Mouse (Mus musculus): ENCODE data around the gene Stil.
"Not testable (repeated sequence)": the region's sequence is repeated elsewhere in the genome, so short reads cannot be mapped to it uniquely, and the experiment has no call there.

The Stil gene

DNA sequence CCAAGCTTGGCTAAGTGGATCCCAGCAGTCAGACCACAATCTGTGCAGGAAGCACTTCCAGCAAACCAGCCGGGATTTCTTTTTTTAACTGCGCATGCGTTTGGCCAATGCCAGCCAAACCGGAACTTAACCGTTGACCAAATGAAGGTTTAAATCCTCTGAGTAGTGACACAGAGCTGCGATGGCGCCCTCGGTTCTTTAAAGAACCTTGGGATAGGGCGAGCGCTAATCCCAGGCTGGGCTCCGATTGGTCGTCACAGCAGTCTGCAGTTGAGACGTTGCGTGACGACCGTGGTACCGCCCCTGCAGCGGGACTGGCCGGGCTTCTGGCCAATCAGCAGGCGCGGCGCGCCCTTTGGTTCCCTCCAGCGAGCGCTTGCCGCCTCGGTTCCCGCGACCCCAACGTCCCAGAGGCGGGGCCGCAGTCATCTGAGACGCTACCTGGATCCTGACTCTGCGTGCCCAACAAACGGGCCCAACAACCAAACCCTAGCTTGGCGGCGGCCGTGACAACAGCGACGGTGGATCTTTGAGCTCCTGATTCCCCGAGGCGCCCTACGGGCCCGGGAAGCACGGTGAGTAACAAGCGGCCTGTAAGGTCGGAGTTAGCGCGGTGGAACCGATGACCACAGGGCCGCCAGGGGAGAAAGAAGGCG lies at the start of gene Stil:
Stil (plus strand) TSS at position 387 of the 656 bp plus-strand sequence.
- peak; percentile 99 for DNase-seq

DNA sequence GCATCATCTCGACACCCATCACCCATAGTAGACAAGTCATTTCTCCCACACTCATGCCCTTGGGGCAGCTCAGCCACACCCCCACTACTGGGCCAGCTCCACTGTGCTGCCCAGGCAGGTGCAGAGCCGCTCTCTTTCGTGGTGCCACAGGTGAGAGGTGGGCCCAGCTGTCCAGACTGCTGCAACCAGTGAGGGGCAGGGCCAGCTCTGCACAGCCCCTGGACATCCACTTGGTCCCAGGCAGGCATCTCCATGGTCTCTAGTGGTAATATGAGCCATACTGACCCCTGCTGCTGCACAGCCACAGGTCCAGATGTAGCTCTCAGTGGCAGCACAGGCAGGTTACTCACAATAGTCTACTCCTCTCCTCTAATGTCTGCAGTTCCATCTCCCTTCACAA lies 46.8 kb upstream of the Stil start:
- no peak for DNase-seq

DNA sequence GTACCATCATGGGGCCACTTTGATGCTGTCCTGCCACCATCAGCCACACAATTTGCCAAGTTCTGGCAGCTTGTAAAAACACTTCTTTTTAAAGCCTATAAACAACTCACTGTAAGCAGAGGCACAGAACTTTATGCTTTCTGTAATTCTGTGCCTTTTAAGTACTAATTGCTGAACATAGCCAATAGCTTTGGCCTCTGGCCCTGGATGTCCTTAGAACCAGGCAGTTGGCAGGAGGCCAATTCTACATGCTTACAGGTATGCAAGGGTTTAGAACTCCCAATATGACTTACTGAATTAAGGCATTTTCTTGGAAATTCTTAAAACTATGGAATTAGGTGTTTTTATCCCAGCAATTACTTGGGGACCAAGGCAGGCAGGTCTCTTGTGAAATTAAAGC lies 42.6 kb upstream of the Stil start:
- no peak for DNase-seq

DNA sequence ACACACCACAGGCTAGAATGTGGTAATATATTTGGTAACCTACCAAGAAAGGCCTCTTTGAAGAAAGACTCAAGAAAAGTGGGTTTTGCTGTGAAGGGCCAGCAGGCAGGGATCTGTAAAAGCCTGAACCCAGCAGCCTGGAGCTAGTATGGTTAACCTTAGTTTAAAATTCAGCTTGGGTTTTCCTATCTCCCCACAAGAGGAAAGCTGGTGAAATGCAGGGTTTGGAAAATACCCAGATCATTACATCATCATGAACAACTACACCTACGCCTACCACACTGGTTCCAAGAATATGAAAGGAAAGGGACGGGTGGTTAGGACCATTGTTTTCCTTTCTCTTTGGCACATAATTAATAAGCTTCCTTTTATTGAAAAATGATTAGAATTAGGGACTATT lies 41.7 kb upstream of the Stil start:
- DNase-seq = no peak

DNA sequence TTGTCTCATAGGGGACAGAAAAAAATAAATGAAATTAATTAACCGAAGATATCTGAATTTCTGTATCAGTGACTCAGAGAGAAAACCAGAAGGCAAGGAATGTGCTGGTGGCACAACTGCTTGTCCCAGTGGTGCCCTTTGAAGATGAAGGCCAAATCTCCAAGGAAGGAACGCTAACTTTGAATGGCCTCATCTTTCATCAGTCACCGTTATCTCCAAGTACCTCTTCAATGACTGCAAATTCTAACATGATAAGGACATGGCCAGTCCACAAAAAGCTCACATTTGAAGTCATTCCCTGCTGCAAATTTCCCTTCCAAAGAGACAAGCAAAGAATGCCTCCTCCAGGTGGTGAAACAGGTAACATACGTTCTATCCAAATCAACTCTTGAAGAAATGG lies 41.2 kb upstream of the Stil start:
- no peak for DNase-seq

DNA sequence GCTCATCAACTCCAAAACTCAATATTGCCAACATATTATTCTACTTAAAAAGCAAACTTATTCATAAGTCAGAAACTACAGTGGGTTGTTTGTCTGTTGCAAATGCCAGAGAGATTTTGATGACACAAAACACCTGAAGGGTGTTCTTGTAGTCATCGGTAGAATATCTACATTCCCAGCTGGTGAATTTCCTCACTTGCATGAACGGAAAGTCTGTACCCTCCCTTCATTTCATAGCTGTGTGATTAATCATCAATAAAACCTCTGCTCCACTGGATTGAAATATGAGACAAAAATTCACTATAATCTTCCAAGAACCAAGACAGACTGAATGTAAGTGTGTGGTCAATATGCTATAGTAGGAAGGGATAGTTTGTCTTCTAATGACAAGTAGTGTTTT lies 40.4 kb upstream of the Stil start:
- no peak for DNase-seq

DNA sequence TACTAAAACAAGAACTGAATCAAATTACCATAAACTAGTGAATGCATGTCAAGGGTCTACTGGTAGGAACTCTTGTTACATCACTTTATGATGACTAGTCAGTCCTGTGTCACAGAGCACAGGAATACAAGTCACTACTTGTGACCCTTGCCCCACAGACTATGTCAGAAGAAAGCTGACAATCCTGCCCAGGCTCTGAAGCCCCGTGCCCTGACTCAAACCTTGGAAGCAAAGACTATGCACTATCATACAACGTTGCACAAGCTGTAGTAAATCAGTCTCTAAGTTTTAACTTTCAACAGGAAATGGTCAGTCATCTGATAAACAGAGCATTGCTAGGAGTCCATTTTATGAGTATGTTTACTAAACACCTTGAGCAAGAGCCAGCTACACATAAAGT lies 39.1 kb upstream of the Stil start:
- not testable (repeated sequence) for DNase-seq

DNA sequence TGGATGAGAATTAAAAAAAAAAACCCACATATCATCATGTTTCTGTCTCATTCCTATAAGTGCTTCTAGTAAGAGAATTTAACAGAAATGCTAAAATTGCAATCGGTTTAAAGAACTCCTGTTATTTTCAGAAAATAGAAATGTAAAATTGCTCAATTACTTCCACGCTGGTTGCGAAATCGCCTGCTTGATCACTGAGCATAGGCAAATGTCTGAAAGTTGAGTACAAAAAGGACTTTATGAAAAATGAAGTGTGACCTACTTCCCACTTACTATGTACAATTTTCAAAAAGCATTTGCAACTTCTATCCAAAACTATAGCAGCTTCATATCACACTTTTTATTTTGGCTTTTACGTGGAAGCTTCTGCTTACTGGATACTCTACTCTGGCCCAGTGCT lies 29.2 kb upstream of the Stil start:
- DNase-seq = no peak

DNA sequence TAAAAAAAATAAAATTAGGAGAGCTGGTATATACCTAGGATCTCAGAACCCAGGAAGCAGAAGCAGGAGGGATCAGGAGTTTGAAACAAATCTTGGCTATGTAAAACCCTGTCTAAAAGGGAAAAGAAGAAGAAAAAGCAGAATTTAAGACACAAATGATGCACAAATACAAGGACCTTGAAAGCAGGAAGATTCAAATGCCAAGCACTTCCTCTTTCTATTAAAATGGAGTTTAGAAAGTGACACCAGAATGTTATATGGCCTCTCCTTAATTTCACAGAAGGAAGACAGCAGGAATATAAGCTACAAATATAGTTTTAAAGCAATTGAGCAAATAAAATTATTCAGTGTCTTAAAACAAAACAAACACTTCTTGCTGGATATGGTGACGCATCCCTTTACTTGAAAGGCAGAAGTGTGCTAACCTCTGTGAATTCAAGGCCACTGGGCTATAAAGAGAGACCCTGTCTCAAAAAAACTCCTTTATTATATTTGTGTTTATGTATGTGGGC lies 26.7 kb upstream of the Stil start:
- DNase-seq = no peak

DNA sequence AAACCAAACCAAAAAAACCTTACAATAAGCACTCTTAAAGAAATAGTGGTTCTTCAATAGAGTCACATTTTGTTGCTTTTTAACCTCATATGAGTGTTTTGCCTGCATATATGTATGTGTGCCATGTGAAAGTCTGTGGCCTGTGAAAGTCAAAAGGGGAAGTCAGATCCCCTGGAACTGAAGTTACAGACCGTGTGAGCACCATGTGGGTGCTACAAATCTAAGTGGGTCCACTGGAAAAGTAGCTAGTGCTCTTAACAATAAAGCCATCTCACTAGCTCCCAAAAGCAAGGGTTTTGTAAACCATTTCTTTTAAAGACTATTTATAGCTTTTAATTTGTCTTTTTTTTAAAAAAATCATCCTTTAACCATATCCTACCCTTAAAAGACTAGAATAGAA lies 17.3 kb upstream of the Stil start:
- DNase-seq = no peak

DNA sequence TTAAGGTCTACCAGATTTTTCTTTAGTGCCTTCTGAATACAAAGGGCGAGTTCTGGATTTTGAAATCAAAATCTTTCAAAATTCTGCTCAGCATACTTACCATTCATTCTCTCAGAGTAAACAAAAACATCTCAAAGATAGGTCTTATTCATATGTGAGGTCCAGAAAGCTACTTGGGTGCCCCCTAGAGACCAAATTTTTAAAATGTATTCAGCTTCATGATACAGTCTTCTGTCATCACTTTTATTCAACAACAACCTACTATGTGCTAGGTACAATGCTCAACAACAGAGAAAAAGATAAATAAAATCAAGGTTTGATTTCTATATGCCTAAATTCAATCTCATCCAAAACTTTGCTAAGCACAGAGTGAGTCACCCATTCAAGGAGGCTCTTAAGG lies 16.9 kb upstream of the Stil start:
- DNase-seq = peak; percentile 18

DNA sequence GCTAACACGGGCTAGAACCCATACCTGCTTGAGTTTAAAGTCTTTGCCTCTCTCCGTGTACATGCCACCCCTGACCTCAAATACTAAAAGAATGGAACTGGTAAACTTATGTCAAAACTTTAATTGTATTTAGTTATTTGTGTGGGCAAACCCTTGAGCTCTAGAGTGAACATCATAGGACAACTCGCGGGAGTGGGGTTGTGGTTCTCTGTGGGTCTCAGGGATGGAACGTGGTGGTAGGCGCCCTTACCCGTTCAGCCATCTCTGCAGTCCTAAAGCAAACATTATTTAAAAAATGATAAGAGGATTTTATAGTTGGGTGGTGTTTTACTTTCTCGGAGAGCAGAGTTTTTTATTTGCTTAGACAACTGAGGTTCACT lies 13.8 kb upstream of the Stil start:
- DNase-seq = peak; percentile 45

DNA sequence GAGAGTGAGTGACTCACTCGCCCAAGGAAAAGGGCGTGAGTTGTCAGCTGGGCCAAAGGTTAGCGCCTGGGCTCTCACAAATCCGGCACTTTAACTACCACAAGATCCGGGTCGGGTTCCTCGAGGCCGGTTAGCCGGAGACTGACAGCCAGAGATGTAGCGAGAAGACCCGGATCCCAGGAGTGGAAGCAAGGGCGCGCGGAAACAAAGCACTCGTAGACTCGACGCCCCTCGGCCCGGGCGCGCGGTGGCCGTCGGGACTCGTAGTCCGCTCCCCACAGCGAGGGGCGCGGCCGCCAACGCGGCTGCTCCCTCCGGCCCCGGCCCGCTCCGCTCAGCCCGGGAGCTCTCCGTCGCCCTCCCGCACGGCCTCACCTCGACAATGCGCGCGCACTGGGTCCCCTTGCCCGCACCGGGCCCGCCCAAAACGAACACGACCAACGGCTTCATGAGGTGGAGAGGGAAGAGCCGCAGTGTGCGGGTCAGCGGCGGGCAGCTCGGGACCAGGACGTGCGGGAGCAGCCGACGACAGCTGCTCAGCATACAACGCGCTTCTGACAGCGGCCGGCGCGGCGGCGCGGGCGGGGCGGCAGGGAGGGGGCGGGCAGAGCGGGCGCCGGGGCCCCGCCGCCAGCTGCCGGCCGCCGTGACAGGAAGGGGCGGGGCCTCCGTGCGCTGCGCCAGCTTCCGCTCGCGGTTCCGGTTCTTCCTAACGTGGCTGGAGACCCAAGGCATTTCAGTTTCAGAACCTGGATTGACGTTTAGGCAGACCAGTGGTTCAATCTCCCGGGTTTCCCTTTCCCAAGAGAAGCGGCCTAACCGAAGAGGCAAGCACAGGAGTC lies 13.1 kb upstream of the Stil start, which contains the start of gene Cmpk1:
Cmpk1 (minus strand) TSS at position 651 of the 842 bp plus-strand sequence.
- DNase-seq = peak; percentile 95

DNA sequence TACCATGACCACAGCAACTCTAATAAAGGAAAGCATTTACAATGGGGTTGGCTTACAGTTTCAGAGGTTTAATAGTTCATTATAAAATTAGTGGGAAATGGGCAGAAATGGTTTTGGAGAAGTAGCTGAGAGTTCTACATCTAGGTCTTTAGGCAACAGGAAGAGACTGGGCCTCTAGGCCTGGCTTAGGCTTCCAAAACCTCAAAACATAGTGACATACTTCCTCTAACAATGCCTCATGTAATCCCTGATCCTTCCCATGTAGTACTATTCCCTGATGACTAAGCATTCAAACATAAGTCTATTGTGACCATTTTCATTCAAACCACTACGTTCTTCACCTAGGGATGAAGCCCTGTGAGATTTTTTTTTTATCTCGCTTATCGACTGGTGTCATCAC lies 5.7 kb upstream of the Stil start:
- no peak for DNase-seq

DNA sequence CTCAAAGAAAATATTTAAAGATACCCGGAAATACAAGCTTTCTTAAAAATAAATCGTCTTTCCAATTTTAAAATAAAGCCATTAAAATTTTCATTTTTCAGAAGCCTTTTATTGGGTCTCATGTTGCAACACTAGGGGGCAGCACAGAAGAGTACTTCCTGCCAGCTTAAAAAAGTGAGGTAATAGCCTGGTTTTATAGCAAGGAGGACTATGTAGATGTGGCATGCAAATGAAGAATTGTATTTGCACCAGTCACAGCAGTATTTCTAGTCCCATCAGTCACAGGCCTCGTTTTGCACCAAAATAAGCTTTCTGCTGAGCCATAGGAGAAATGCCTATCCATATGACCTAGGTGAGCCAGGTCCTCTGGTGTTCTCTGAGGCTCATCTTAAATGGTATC lies 2.9 kb upstream of the Stil start:
- DNase-seq = peak; percentile 33

DNA sequence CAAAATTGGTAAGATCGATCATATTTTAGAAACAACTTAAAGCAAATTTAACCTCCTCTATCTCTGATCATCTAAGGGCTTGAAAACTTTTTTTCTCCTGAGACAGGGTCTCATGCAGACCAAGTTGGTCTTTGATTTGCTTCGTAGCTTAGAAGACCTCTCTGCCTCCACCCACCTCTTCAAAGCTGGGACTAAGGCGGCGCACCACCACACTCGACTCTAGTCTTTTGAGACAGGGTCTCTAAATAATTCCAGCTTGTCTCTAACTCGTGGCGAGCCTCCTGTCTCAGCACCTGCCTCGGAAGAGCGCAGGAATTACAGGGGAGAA lies 550 bp upstream of the Stil start:
- no peak for DNase-seq

DNA sequence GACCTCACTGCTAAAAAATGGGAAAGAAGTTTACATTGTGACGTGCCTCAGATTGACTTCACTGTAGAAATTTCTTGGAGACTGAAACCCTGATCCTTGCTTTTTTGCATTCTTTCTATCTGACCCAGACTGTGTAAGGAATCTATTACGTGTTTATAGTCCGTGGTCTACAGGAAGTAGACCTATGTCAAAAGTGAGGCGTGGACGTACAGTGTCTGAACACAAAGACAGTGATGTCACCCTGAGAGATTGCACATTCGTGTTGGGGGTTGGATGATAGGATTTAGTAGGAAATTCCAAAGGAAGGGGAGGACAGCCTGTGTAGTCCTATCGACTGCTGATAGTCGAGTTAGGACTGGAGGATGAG lies 453 bp downstream of the Stil start:
- DNase-seq = peak; percentile 53

DNA sequence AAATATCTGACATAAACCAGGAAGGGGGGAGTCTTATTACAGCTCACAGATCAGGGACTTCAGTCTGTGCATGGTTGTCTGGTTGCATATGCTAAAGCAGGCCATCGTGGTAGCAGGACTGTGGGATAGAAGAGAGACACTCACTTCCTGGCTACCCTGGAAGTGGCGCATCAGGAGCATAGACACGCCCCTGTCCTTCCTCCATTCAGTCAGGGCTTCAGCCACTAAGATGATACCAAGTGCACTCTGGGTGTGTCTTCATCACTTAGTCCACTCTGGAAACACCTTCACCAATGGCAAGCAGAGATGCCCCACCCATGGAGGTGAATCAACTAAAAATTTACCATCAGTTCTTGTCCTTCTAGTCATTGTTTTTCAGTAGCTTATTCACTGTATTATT lies 14.3 kb downstream of the Stil start:
- no peak for DNase-seq

DNA sequence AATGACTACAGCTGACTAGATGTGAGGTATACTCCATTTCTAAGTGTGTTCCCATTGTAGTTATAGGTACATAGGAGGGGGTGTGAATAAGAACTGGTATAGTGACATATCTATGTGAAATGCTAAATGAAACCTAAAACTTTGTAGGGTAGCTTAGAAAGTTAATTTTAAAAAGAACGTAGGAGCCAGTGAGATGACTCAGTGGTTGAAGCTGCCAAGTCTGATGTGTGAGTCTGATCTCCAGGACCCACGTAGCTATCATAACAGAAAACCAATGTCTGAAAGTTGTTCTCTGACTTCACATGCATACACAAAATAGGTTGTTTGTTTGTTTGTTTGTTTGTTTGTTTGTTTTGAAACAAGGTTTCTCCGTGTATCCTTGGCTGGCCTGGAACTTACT lies 20.0 kb downstream of the Stil start:
- DNase-seq = no peak

DNA sequence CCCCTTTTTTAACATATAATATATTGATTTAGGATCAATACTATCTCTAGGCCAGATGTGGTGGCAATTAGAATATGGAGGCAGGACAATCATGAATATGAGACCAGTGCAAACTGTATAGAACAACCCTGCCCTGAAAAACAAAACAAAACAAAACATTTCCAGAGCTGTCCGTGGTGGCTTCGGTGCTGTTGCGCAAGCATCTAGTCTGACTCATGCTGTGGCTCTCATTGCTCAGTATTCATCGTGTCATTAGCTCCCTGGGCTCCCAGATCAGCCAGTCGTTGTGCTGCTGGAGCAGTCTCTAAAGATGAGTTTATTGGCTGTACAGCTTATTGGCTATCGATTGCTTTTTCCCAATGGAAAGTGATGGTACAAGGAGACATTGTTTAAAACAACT lies 35.1 kb downstream of the Stil start:
- no peak for DNase-seq

DNA sequence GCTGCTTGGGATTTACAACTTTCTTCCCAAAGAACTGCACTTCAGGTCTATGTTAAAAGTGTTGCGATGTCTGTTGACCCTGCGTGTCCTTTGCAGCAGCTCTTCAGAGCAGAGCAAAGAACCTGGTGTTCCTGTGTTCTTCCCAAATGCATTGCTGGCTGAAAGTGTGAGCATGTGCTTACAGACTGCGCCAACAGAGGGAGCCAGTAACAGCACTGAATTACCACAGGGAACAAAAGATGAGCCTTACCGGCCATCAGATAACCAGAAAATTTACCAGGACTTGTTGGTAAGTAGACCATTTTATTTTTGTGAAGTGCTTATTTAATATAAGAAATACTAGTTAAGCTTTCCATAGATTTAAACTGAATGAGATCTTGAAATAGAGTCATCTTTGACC lies 38.3 kb downstream of the Stil start:
- peak; percentile 68 for DNase-seq

DNA sequence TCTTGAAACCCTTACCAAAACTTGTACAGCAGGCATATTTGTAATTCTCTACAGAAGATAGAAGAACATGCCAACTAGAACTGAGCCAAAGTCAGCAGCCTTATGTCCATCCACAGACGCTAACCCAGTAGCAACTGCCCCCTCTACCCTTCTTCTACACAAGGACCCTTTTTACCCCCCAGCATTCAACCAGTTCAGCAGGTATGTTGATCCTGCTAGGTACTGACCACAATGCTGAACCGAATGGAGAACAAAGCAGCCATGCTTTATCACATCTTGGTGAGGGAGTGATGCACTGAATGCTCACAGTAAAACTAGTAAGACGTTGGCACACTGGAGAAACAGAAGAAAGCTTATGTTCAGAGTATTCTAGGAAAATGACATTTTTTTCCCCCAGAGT lies 45.7 kb downstream of the Stil start:
- no peak for DNase-seq

DNA sequence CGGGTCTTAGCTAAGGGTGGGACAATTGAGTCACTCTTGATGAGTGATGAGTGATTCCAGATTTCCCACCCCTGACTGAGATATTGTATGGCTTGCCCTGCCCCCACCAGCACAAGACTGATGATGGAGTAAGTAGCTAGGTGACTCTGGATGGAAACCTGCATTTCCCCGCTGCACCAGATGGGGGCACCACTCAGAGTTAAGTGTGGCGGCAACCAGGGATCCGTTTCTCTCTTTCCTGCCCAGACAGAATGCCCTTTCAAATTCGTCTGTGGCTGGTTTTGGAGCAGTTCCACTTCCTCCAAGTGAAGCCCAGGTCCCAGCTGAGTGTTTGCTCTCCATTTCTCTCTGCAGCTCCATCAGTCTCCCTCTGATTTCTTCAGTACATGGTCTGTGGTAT lies 47.8 kb downstream of the Stil start:
- peak; percentile 53 for DNase-seq

DNA sequence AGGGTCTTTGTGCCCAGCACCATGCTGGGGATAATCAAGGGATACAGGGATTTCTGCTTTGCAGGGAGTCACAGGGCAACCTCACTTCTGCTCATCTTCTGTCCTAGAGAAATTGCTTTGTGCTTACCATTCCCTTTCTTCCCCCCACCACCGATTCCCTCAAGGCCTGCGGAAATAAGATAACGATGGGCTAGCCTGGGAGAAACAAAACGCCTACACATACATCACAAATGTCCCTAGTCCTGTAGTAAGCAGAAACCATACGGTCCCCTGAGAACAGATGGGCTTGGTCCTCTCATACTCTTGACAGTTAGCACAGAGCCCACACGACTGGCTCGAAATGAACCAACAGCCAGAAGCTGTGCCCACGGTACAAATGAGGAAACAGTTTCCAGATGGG lies 48.2 kb downstream of the Stil start:
- peak; percentile 9 for DNase-seq

DNA sequence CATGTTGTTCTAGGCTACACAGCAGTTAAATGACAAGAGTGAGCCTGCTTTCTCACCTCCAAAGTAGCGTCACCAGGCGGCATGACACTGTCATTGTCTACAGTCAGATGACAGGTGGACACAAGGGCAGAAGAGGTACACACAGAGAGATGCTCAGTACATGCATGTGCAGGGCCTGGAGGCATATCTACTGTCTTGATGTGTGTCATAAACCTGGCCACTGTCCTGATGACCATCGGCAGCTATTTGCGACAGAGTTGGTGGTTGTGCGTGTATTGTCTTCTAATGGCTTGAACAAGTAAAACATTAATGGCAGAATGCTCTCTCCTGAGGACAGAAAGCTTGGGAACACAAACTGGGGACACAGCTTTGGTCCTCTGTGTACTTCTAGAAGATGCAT lies 51.3 kb downstream of the Stil start:
- DNase-seq = no peak

Data from embryo, embryonic 11 days (tissue).